ENCODE assay signal across 20 mouse cellular contexts in genomic region chr10:45122476-45122875, GRCm38 (mm10). TPM values are rescaled to one million over a fixed set of nuclear protein-coding genes. Genes with fewer than 3 reads are reported as not detected.
DNase-seq lines count a peak whose midpoint lies in the region; ATAC-seq and TF ChIP-seq lines count a peak whose summit lies in the region.
"Had no signal": no experiment of that assay in that cellular context is flagged by ENCODE, and none has a peak within 500 bp of the region (broad histone marks: within the 10 kb centered on the region; RNA-seq: fewer than 3 reads in every experiment).

No protein-coding gene starts in this region.

- no peak overlapping the region for H3K4me3 ChIP-seq in heart, adult 2 months
- no peak overlapping the region for H3K4me3 ChIP-seq in heart, embryonic 15.5 days
- H3K4me3 ChIP-seq in liver, embryonic 11.5 days (ENCODE audit: low read depth, low read length): no peak overlapping the region
- H3K4me3 ChIP-seq: liver, embryonic 13.5 days; neural tube, embryonic 12.5 days had no signal

- 49% methylated on average over 5 of the region's 5 CpGs for WGBS in heart, adult 2 months
- WGBS in heart, embryonic 15.5 days: 41% methylated on average over 5 of the region's 5 CpGs
- 83% methylated on average over 5 of the region's 5 CpGs for WGBS in liver, embryonic 11.5 days

- H3K36me3 ChIP-seq in heart, adult 2 months (ENCODE audit: control insufficient read depth, insufficient read depth, low read length): no peaks in the 10 kb centered on the region
- H3K36me3 ChIP-seq in heart, embryonic 15.5 days: peaks cover 20% of the 10 kb centered on the region
- H3K36me3 ChIP-seq in liver, embryonic 11.5 days (ENCODE audit: control insufficient read depth, insufficient read depth, low read length): peaks cover 14% of the 10 kb centered on the region; the same call in 1 of the 2 replicates

- no peaks in the 10 kb centered on the region for H3K27me3 ChIP-seq in heart, adult 2 months (ENCODE audit: control insufficient read depth, insufficient read depth, low read length)
- H3K27me3 ChIP-seq in heart, embryonic 15.5 days: no peaks in the 10 kb centered on the region
- no peaks in the 10 kb centered on the region for H3K27me3 ChIP-seq in liver, embryonic 11.5 days (replicated peaks; ENCODE audit: control insufficient read depth, insufficient read depth, low read length)
- H3K27me3 ChIP-seq: liver, embryonic 13.5 days; neural tube, embryonic 12.5 days had no signal

- H3K9ac ChIP-seq in heart, adult 2 months (ENCODE audit: low read depth, low read length): no peak overlapping the region
- no peak overlapping the region for H3K9ac ChIP-seq in heart, embryonic 15.5 days
- H3K9ac ChIP-seq in liver, embryonic 11.5 days (ENCODE audit: low read depth, low read length): no peak overlapping the region
- H3K9ac ChIP-seq: liver, embryonic 13.5 days; neural tube, embryonic 12.5 days had no signal

- no peaks in the 10 kb centered on the region for H3K79me2 ChIP-seq in heart, adult 2 months (replicated peaks; ENCODE audit: control insufficient read depth, insufficient read depth, low read length)

- ATAC-seq in cerebellum, adult (ENCODE audit: insufficient number of reproducible peaks, low FRiP score, low TSS enrichment): 0 out of 2 replicates have a peak, but pooled peaks have one; percentile 8
- no peak for ATAC-seq in heart, embryonic 15.5 days (replicated peaks; ENCODE audit: insufficient number of reproducible peaks, insufficient read depth, low FRiP score, low read depth)
- ATAC-seq in liver, embryonic 11.5 days (replicated peaks; ENCODE audit: low FRiP score): no peak
- ATAC-seq: hindbrain, embryonic 16.5 days; intestine, postnatal 0 days had no signal

- TF ChIP-seq POLR2A in heart, adult 2 months (IDR thresholded peaks at IDR 0.05; ENCODE audit: insufficient read depth, low read depth, low read length): no peak

- no peaks in the 10 kb centered on the region for H3K9me3 ChIP-seq in heart, embryonic 15.5 days (replicated peaks)
- H3K9me3 ChIP-seq in liver, embryonic 11.5 days (ENCODE audit: control insufficient read depth, low read length): no peaks in the 10 kb centered on the region
- H3K9me3 ChIP-seq: liver, embryonic 13.5 days; neural tube, embryonic 12.5 days had no signal

- DNase-seq in cerebellum, adult 9-11 months: no peak
- peak; percentile 16 for DNase-seq in lung, postnatal 10 days
- no peak for DNase-seq in lung, postnatal 36 days
- DNase-seq in heart, adult 2 months: peak; percentile 27 to 40
- no peak for DNase-seq in urinary bladder, adult 2 months (ENCODE audit: low spot score)
- DNase-seq in liver, embryonic 11.5 days (ENCODE audit: low spot score): no peak
- DNase-seq: cerebellum, postnatal 14 days; kidney, postnatal 25 days; layer of hippocampus, adult 9-11 months; liver, embryonic 13.5 days; thymus, adult 18-20 months had no signal

- intact Hi-C loops in heart, adult 2 months (cut with DNase I): no loop called here

- peak overlapping the region; percentile 88 for H3K27ac ChIP-seq in heart, adult 2 months
- peak overlapping the region; percentile 81 for H3K27ac ChIP-seq in heart, embryonic 15.5 days
- H3K27ac ChIP-seq in liver, embryonic 11.5 days (ENCODE audit: low read depth, low read length): no peak overlapping the region
- H3K27ac ChIP-seq: liver, embryonic 13.5 days; neural tube, embryonic 12.5 days had no signal

- no peak for TF ChIP-seq EP300 in heart, adult 2 months (IDR thresholded peaks at IDR 0.05; ENCODE audit: insufficient read depth, low read depth, low read length)

- TF ChIP-seq CTCF in heart, adult 2 months (IDR thresholded peaks at IDR 0.05): no peak

- H3K4me1 ChIP-seq in heart, adult 2 months (ENCODE audit: control insufficient read depth, insufficient read depth, low read length): peaks cover 8% of the 10 kb centered on the region; the same call in 1 of the 2 replicates
- H3K4me1 ChIP-seq in heart, embryonic 15.5 days (replicated peaks): peaks cover 28% of the 10 kb centered on the region
- H3K4me1 ChIP-seq in liver, embryonic 11.5 days (replicated peaks; ENCODE audit: control insufficient read depth, insufficient read depth, low read length): no peaks in the 10 kb centered on the region
- H3K4me1 ChIP-seq: liver, embryonic 13.5 days; neural tube, embryonic 12.5 days had no signal

- H3K4me2 ChIP-seq in heart, embryonic 15.5 days: no peak overlapping the region
- H3K4me2 ChIP-seq in liver, embryonic 11.5 days: no peak overlapping the region
- H3K4me2 ChIP-seq: liver, embryonic 13.5 days; neural tube, embryonic 12.5 days had no signal

RNA-seq across cellular contexts. Expression of gene Popdc3, which starts 55.4 kb away (rescaled TPM):
- total RNA-seq in heart, adult 2 months (2021): 10 to 100 TPM; 29.4 to 35.5 TPM
- 13.4 and 24.3 TPM in 2 replicates for polyA plus RNA-seq in heart, adult 2 months (2012; rRNA removed)
- 39.3 and 47.7 TPM in 2 replicates for polyA plus RNA-seq in heart, embryonic 15.5 days (2015; fragmentation: Nextera tagmentation; extraction: Ambion mirVana)
- polyA plus RNA-seq in urinary bladder, adult 2 months (2012; rRNA removed): 7.4 and 8.1 TPM in 2 replicates
- polyA plus RNA-seq in liver, embryonic 11.5 days (2014; fragmentation: Nextera tagmentation; extraction: Ambion mirVana): 0.31 and 0.34 TPM in 2 replicates
- total RNA-seq: granulocyte monocyte progenitor cell, adult 5-6 weeks; megakaryocyte-erythroid progenitor cell, adult 5-6 weeks; monocyte, adult 5-6 weeks had no signal
- polyA plus RNA-seq: small intestine, adult 2 months had no signal

RNA-seq across cellular contexts. Expression of gene Prep, which starts 55.5 kb away (rescaled TPM):
- total RNA-seq in heart, adult 2 months (2021): 10 to 100 TPM; 12.1 to 13.8 TPM
- 7.9 and 11.8 TPM in 2 replicates for polyA plus RNA-seq in heart, adult 2 months (2012; rRNA removed)
- 23.9 and 26.6 TPM in 2 replicates for polyA plus RNA-seq in heart, embryonic 15.5 days (2015; fragmentation: Nextera tagmentation; extraction: Ambion mirVana)
- polyA plus RNA-seq in urinary bladder, adult 2 months (2012; rRNA removed): 10.7 and 11.9 TPM in 2 replicates
- polyA plus RNA-seq in liver, embryonic 11.5 days (2014; fragmentation: Nextera tagmentation; extraction: Ambion mirVana): 22.1 and 27.7 TPM in 2 replicates

Comparison
In these comparisons a context has a peak if more than half of its experiments do, and no peak if none do; other contexts are left out.
1. DNase-seq: peak in lung, postnatal 10 days (single experiment) and heart, adult 2 months (2 of 2); none in cerebellum, adult 9-11 months (single experiment), lung, postnatal 36 days (single experiment), urinary bladder, adult 2 months (single experiment) and liver, embryonic 11.5 days (single experiment).